Mouse (Mus musculus) ovary, postnatal 10 days (tissue): ENCODE data around the gene Fstl3.

Experiments used
- DNase-seq: peaks from one replicate; pipeline ENCODE4 v3.0.0; 2022; ENCODE audit warnings: low spot score

Gene Fstl3

DNA sequence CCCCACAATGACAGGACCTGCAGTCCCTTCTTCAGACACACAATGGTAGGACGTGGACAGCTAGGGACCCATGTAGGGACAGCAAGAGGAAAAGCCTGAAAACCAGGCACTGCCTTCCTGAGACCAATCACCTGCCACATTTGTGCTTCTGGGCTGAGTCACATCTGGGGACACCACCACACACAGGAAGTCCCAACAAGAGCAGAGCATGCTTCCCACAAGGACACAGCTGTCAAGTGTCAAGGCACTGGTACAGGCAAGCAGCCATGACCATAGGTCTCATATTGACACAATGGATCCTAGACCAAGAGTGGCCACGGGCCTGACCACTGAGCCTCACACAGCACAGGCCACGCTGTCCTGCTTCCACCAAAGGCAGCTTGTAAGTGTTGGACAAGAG lies 14.2 kb upstream of the Fstl3 start:
- no peak for DNase-seq

DNA sequence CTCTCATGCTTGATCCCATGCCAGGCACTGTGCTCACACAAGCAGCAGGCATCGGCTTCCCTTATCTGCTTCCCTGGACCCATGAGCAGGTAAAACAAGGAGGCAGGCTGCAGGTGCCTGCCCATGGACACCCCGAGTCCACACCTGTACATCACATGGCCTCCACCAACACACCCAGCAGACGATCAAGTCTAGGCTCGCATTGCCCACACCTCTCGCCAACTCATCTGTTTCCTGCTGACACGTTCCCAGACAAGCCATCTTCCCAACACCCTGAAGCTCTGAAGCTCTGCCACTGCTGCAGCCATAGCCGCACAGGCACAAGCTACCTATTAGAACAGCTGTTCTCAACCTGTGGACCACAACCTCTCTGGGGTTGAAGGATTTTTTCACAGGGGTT lies 12.8 kb upstream of the Fstl3 start:
- no peak for DNase-seq

- DNase-seq, result no peak
Measured at GRCm38 (mm10) chr10:79765228-79765745, 11.8 kb upstream of the Fstl3 start.

- no peak for DNase-seq
Measured at GRCm38 (mm10) chr10:79766001-79766507, 11.0 kb upstream of the Fstl3 start.

DNA sequence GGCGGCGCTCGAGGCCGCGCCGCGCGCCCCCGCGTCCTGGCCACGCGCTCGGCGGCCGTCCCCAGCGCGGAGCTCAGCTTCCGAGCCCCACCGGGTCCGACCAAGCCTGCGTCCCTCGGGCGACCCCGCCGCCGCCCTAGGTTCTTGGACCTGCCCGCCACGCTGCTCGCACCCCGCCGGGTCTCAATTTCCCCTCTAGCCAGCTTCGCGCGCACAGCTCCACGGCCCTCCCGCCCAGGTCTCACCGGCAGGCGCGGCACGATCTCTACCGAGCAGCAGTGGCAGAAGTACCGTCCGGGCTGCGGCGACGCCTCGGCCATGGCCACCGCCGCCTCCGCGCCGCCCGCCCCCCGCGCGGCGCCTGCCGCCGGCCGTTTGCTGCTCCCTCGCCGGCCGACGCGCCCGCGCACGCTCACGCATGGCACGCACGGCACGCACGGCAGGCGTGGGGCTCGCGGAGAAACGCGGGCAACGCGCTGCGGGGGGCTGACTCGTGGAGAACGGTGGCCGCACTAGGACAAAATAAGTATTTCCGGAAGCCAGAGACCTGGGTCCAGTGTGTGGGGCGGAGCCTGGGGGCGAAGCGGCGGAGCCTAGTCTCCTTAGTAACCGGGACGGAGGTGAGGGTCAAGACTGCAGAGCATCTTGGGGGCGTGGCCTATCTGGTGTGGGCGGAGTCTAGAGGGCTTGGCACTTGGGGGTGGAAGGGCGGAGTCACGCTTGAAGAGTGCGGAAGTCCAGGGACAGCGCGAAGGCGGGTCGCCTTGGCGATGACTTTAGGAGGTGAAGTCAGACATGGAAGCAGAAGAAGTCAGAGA lies 10.4 kb upstream of the Fstl3 start, which contains the start of gene Rnf126:
Rnf126 (minus strand) TSS at position 445 of the 818 bp plus-strand sequence.
- peak; percentile 98 for DNase-seq

DNA sequence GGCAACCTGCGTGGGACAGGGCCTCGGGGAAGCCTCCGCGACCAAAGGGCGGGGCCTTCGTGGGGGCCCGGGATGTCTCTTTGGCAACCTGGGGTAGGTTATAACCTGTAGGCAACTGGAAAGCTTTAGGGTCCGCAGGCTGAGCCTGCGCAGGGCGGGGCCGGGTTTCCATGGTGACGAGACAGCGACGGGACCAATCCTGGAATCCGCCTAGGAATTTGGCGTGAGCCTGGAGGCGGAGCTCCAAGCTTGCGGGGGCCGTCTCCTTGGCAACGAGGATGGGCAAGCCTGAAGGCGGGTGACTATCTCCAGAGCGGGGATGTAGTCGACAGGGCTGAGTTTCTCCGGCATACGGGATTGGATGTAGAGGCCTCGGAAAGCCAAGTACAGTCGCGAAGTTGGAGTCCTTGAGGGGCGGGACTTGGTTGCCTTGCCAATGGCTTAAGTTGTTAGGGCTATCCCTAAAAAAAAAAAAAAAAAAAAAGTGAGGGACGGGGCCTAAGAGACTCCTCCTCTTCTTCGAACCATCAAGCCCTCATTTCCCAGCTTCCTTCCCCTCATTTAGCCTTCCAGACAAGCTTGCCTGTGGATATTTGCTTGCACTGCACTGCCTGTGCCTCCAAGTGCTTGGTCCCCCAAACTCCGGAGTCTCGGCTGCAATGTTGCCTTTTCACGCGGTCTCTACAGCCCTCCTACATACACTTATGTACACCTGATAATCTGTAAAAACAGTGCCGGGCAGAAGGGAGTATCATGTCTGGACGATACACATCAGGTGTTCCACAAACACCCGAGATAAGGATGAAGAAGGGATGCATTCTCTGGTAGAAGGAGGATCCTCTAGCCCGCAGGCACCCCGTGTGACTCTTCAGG lies 9.5 kb upstream of the Fstl3 start:
- peak; percentile 83 for DNase-seq

GRCm38 (mm10) chr10:79768400-79768799 lies 8.7 kb upstream of the Fstl3 start:
- DNase-seq, result peak; percentile 57

- no peak for DNase-seq
Measured at GRCm38 (mm10) chr10:79769329-79769728, 7.7 kb upstream of the Fstl3 start.

- no peak for DNase-seq
Measured at GRCm38 (mm10) chr10:79772320-79772719, 4.8 kb upstream of the Fstl3 start.

DNA sequence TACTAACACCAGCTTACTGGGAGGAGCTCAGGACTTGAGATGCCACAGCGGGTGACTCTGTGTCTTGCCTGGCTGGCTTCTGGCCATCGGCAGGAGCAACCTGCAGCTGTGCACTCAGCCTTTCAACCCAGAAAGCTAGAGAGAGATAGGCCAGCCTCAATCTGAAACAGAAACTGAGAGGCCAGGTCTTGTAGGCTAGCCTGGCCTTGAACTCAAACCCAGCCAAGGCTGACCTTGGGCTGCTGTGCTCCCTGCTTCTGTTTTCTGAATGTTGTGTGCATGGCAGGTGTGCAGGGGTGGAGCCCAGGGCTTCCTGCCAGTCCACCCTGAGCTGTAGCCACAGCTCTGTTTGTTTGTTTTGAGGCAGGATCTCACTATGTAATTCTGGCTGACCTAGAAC lies 3.9 kb upstream of the Fstl3 start:
- no peak for DNase-seq

DNA sequence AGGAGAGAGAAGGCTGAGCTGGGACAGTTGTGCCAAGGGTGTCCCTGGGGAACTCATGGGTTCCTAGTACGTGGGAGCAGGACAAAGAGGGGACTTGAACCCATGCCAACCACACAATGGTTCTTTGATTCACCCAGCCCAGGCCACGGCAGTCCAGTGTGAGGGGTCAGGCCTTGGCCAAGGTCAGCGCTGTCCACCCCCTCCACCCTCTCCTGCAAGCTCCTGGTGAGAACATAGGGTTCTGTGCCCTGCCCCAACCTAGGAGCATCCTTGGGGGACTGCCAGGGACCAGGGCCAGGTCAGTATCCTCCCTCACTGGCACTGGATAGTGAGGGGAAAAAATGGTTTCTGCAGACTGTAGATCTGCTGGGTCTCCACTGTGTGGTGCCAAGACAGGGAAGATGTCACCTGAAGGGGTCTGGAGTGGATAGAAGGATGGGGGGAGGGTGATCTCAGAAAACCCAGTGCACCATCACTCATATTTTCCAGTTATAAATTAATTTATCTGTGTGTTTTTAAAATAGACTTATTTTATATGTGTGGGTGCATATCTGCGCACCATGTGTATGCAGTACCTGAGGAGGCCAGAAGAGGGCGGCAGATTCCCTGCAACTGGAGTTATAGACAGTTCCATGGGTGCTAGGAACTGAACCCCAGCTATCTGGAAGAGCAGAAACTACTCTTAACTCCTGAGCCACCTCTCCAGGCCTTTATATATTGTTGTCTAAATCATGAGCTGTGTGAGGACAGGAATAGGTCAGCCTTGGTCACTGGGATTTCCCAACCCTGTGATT lies 2.4 kb upstream of the Fstl3 start:
- DNase-seq, result no peak

DNA sequence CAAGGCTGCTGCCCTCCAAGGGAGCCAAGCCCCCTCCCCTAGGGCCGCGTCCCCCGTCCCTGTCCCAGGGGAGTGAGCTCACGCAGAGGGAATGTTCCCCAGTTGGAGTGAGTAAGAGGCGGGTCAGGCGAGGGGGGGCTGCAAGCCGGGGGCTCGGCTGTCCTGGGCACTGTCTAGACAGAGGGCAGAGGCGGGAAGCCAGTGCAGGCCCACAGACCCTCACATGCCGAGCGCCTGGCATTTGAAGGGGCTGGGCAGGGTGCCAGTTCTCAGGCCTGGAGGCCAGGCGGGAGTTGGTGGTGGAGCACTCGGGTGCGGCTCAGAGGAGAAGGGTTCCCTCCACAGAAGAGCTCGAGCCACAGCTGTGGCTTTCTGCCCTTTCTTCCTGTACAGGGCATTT lies 934 bp downstream of the Fstl3 start:
- no peak for DNase-seq

- no peak for DNase-seq
Measured at GRCm38 (mm10) chr10:79779193-79779592, 2.1 kb downstream of the Fstl3 start.

- peak; percentile 84 for DNase-seq
Measured at GRCm38 (mm10) chr10:79779784-79780663, 3.0 kb downstream of the Fstl3 start.

DNA sequence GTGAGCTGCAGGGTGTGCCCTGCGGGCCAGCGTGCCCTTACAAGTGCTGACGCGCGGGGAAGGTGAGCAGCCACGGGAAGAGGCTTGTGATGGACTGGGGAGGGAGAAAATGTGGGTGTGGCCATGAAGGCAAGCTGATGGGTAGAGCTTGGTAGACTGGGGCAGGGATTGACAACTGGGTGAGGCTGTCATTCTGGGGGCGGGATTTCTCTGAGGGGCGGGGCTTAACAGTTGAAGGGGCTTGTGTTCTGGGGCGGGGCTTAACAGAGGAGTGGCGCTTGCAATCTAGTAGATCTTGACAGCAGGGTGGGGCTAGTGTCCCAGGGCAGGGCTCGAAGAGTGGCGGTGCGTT lies 3.6 kb downstream of the Fstl3 start:
- DNase-seq, result no peak

DNA sequence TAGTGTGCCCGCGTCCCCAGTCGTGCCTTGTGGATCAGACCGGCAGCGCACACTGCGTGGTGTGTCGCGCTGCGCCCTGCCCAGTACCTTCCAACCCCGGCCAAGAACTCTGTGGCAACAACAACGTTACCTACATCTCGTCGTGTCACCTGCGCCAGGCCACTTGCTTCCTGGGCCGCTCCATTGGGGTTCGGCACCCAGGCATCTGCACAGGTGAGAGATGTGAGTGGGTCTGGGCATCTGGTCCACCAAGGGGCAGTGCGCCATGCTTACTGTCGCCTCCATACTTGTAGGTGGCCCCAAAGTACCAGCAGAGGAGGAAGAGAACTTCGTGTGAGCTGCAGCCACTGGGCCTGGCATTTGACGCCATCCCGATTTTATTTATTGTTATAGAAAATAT lies 4.1 kb downstream of the Fstl3 start:
- DNase-seq, result no peak

DNA sequence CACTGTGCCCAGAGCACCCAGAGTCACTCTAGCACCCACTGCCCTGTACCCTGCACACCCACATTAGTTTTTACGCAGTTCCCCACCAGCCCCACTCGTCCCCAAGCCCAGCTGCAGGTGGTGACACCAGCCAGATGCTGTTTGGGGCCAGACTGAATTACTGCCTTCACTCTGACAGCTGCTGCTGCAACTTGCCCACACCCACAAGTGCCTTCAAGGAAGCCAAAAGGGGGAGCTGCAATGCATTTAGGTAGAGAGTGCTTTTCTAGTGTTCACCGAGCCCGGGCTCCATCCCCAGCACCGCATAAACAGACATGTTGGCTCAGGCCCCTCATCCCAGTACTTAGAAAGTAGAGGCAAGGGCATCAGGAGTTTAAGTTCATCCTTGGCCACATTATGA lies 4.9 kb downstream of the Fstl3 start:
- DNase-seq, result no peak

GRCm38 (mm10) chr10:79783050-79783449 lies 6.0 kb downstream of the Fstl3 start:
- no peak for DNase-seq

DNA sequence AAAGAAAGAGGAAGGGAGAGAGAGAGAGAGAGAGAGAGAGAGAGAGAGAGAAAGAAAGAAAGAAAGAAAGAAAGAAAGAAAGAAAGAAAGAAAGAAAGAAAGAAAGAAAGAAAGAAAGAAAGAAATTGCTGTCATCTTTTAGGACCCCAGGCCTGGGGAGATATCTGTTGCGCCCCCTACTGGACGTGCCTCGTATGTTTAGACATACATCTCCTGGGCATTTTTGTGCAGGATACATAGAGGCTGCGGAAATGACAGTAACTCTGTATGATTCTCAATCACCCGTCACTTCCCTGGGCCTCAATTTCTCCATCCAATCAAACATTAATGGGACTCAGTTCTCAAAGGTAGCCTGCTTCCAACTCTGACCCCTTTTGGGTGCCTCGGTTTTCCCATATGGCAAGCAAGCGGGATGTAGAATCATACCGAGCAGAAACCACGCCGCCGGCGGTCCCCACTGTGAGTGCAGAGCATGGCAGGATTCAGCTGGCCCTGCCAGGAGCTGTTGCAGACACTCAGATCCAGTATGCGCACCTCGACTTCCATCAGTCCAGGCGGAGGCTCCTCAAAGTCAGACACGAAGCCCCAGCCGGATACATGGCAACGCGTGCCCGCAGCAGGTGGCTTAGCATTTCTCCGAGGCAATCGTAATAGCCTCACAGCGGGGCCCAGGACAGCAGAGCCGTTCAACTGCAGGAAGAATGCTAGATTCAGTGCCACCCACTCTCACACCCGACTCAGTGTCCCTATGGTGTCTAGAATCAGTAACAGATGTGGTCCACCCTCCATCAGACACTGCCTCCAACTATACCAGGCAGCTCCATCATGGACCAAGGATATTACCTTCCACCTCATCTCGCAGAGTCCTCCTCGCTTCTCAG lies 7.1 kb downstream of the Fstl3 start:
- no peak for DNase-seq
